Mouse (Mus musculus) kidney, postnatal 0 days (tissue): ENCODE results near the gene Vipr2. TPM values are rescaled to one million over a fixed set of nuclear protein-coding genes. Genes with fewer than 3 reads are reported as not detected.

Experiments used
- ATAC-seq: fragments of 200-750 bp; cut with Nextera tagmentation; replicated peaks from 2 replicates; pipeline ENCODE4 v1.8.0; 2017; ENCODE audit warnings: low read depth, moderate number of reproducible peaks, moderate TSS enrichment, moderate library complexity; ENCODE audit not compliant: low FRiP score
- DNase-seq: peaks from one replicate; pipeline ENCODE4 v3.0.0-alpha.2; 2016; ENCODE audit warnings: low spot score
- H3K27ac ChIP-seq: fragments of 300-500 bp; sonication (generic); 2 replicates; pipeline ENCODE4 v1.5.1; 2014; ENCODE audit warnings: mild to moderate bottlenecking
- H3K27me3 ChIP-seq: fragments of 300-500 bp; sonication (generic); 2 replicates; pipeline ENCODE4 v1.6.1; 2014; ENCODE audit warnings: low read length, mixed read lengths; ENCODE audit not compliant: insufficient read depth
- H3K36me3 ChIP-seq: fragments of 300-500 bp; sonication (generic); 2 replicates; pipeline ENCODE4 v1.6.1; 2014; ENCODE audit warnings: low read length, mixed read lengths; ENCODE audit not compliant: insufficient read depth
- H3K4me1 ChIP-seq: fragments of 300-500 bp; sonication (generic); replicated peaks from 2 replicates; pipeline ENCODE4 v1.6.1; 2014; ENCODE audit warnings: antibody characterized with exemption, low read length, mixed read lengths; ENCODE audit not compliant: insufficient read depth
- H3K4me2 ChIP-seq: fragments of 300-500 bp; sonication (generic); 2 replicates; pipeline ENCODE4 v1.6.1; 2014; ENCODE audit warnings: mild to moderate bottlenecking, low read length, moderate library complexity, mixed read lengths
- H3K4me3 ChIP-seq: fragments of 300-500 bp; sonication (generic); replicated peaks from 2 replicates; pipeline ENCODE4 v1.5.1; 2014; ENCODE audit warnings: low read depth, low read length
- H3K9ac ChIP-seq: fragments of 300-500 bp; sonication (generic); 2 replicates; pipeline ENCODE4 v1.6.1; 2014; ENCODE audit warnings: low read depth, low read length
- H3K9me3 ChIP-seq: fragments of 300-500 bp; sonication (generic); replicated peaks from 2 replicates; pipeline ENCODE4 v1.6.1; 2016; ENCODE audit warnings: low read length, inconsistent platforms, mixed read lengths
- CTCF ChIP-seq: IDR thresholded peaks from 2 replicates; pipeline ENCODE4 v1.5.1; 2016; ENCODE audit warnings: antibody characterized with exemption, low read depth, mild to moderate bottlenecking, moderate library complexity
- WGBS: fragments of 180-500 bp; shearing (Covaris S2); extraction: QIAGEN DNeasy Blood & Tissue Kit; methylation state at CpG from one replicate; pipeline ENCODE4 v1.1.7; 2014; 5-methylcytosine and 5-hydroxymethylcytosine counted together
- polyA plus RNA-seq: library from polyadenylated mRNA; unstranded; fragments of >200 nt; fragmentation: Nextera tagmentation; extraction: Ambion mirVana; gene quantifications from 2 replicates; pipeline ENCODE4 v1.2.1, GENCODE M21; 2015

Gene Vipr2
- polyA plus RNA-seq, 1 experiment from 2014 or later: 0.54 TPM

- Histone ChIP-seq H3K4me3 (no peak overlapping the region), H3K9me3 (no peaks in the 10 kb centered on the region), H3K9ac (no peak overlapping the region), H3K27ac (no peak overlapping the region), H3K36me3 (no peaks in the 10 kb centered on the region), H3K4me2 (no peak overlapping the region), H3K4me1 (no peaks in the 10 kb centered on the region), H3K27me3 (no peaks in the 10 kb centered on the region)
- TF ChIP-seq CTCF: no peak
- WGBS: 92% methylated on average over 2 of the region's 2 CpGs
- DNase-seq (no peak), ATAC-seq (no peak)
Measured at GRCm38 (mm10) chr12:116115781-116116180, 38.3 kb downstream of the Vipr2 start.

DNA sequence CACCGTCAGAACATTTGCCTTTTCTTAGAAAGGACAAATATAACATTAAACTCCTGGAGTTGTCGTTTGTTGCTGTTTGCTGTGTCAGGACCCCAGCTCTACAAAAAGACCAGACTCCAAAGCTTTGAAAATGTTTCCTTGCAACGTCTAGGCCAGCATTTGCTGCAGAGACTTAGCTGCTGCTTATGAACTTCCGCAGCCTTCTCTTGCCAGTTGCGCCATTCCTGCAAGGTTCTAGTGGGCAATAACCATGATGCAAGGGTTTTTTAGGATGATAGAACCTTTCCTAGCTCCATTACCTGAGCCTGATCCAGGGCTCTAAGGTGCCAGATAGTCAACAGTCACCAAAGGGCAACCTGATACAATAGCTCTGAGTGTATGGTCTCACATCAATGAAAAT is 38.9 kb downstream of the Vipr2 start:
- Histone ChIP-seq H3K36me3 (no peaks in the 10 kb centered on the region), H3K9me3 (no peaks in the 10 kb centered on the region), H3K27me3 (no peaks in the 10 kb centered on the region), H3K4me3 (no peak overlapping the region), H3K9ac (no peak overlapping the region), H3K4me2 (no peak overlapping the region), H3K27ac (no peak overlapping the region), H3K4me1 (no peaks in the 10 kb centered on the region)
- ATAC-seq (no peak), DNase-seq (no peak)
- no peak for TF ChIP-seq CTCF
- WGBS: 91% methylated on average over 5 of the region's 5 CpGs

- Histone ChIP-seq H3K36me3 (no peaks in the 10 kb centered on the region), H3K27me3 (no peaks in the 10 kb centered on the region), H3K27ac (no peak overlapping the region), H3K4me2 (no peak overlapping the region), H3K4me3 (no peak overlapping the region), H3K9ac (no peak overlapping the region), H3K9me3 (no peaks in the 10 kb centered on the region), H3K4me1 (no peaks in the 10 kb centered on the region)
- DNase-seq: no peak
- TF ChIP-seq CTCF: no peak
- no peak for ATAC-seq
- WGBS: 71% methylated on average over 5 of the region's 5 CpGs
Measured at GRCm38 (mm10) chr12:116117352-116117929, 39.9 kb downstream of the Vipr2 start.

DNA sequence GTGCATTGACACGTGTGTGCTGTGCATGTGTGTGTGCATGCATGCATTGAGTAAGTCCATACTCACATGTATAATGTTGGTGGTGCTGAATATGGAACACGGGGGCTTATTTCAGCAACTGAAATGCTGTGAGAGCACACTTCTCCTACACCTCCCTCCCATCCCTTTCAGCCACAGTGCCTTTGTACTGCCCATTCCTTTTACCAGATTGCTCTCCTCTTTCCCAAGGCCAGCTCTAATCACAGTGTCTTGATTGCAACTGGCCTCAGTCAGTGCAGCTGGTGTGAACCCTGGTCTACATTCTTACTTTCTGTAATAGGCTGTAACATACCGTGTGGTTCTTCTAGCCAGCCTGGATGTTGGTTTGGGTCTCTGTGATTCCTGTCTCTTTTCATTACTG is 41.5 kb downstream of the Vipr2 start:
- no peak overlapping the region for H3K4me2 ChIP-seq
- no peak for DNase-seq
- H3K4me3 ChIP-seq: no peak overlapping the region
- no peak overlapping the region for H3K9ac ChIP-seq
- no peaks in the 10 kb centered on the region for H3K27me3 ChIP-seq
- ATAC-seq: no peak
- no peak overlapping the region for H3K27ac ChIP-seq
- WGBS: 80% methylated on average over 3 of the region's 3 CpGs
- no peaks in the 10 kb centered on the region for H3K9me3 ChIP-seq
- no peak for TF ChIP-seq CTCF
- no peaks in the 10 kb centered on the region for H3K36me3 ChIP-seq
- no peaks in the 10 kb centered on the region for H3K4me1 ChIP-seq

DNA sequence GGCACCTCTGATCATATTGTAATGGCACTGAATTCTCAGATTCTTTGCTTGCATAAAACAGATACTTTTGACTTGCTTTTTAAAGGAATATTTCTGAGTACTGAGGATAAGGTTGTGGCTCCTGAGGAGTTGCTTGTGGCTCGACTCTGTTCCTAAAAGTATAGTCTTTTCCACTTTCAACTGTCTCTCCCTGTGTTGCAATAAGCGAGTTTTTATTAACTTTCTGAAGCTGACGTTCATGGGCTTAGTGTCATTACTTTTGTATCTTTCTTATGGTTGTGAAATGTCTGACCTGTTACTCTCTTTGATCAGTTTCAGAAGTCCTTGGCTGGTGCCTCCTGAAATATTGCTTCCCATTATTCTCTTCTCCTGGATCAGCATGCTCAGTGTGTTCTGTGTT is 46.3 kb downstream of the Vipr2 start:
- TF ChIP-seq CTCF: no peak
- Histone ChIP-seq H3K9ac (no peak overlapping the region), H3K27ac (no peak overlapping the region), H3K4me3 (no peak overlapping the region), H3K4me2 (no peak overlapping the region), H3K36me3 (no peaks in the 10 kb centered on the region), H3K4me1 (no peaks in the 10 kb centered on the region), H3K27me3 (no peaks in the 10 kb centered on the region), H3K9me3 (no peaks in the 10 kb centered on the region)
- 82% methylated on average over 3 of the region's 3 CpGs for WGBS
- ATAC-seq (no peak), DNase-seq (no peak)

GRCm38 (mm10) chr12:116130936-116131335 is 53.4 kb downstream of the Vipr2 start:
- DNase-seq: no peak
- Histone ChIP-seq H3K4me3 (no peak overlapping the region), H3K9ac (no peak overlapping the region), H3K4me2 (no peak overlapping the region), H3K27ac (no peak overlapping the region), H3K9me3 (no peaks in the 10 kb centered on the region), H3K27me3 (no peaks in the 10 kb centered on the region), H3K36me3 (no peaks in the 10 kb centered on the region), H3K4me1 (no peaks in the 10 kb centered on the region)
- no peak for ATAC-seq
- no peak for TF ChIP-seq CTCF
- 75% methylated on average over 7 of the region's 7 CpGs for WGBS

GRCm38 (mm10) chr12:116132909-116133308 is 55.4 kb downstream of the Vipr2 start:
- H3K36me3 ChIP-seq: no peaks in the 10 kb centered on the region
- no peaks in the 10 kb centered on the region for H3K27me3 ChIP-seq
- no peak for ATAC-seq
- no peak overlapping the region for H3K27ac ChIP-seq
- H3K4me2 ChIP-seq: no peak overlapping the region
- no peak for TF ChIP-seq CTCF
- H3K4me1 ChIP-seq: no peaks in the 10 kb centered on the region
- H3K9ac ChIP-seq: no peak overlapping the region
- H3K4me3 ChIP-seq: no peak overlapping the region
- no peak for DNase-seq
- no peaks in the 10 kb centered on the region for H3K9me3 ChIP-seq
- WGBS: 86% methylated on average over 5 of the region's 5 CpGs
